Mouse (Mus musculus) cortical plate, adult 2 months (tissue): Measurements from ENCODE around the gene Aqp2. TPM values are rescaled to one million over a fixed set of nuclear protein-coding genes. Genes with fewer than 3 reads are reported as not detected.

Experiments
- H3K27ac ChIP-seq: fragments of 200-500 bp; 2 replicates; pipeline ENCODE4 v1.5.1; 2012; ENCODE audit warnings: low read length, control low read depth, inconsistent platforms; ENCODE audit not compliant: insufficient read depth
- H3K4me1 ChIP-seq: fragments of 200-500 bp; 2 replicates; pipeline ENCODE4 v1.6.1; 2011; ENCODE audit warnings: low read length; ENCODE audit not compliant: control insufficient read depth, insufficient read depth
- H3K4me3 ChIP-seq: fragments of 200-500 bp; 2 replicates; pipeline ENCODE4 v1.5.1; 2011; ENCODE audit warnings: mild to moderate bottlenecking, low read length, control low read depth; ENCODE audit not compliant: insufficient read depth
- CTCF ChIP-seq: fragments of 200-500 bp; IDR thresholded peaks from 2 replicates; pipeline ENCODE4 v1.5.1; 2011; ENCODE audit warnings: mild to moderate bottlenecking, control low read depth, low read length; ENCODE audit not compliant: insufficient read depth; ENCODE audit errors: extremely low read depth
- POLR2A ChIP-seq: fragments of 200-500 bp; IDR thresholded peaks from 2 replicates; pipeline ENCODE4 v1.6.1; 2011; ENCODE audit warnings: mild to moderate bottlenecking, low read length, control low read depth; ENCODE audit not compliant: insufficient read depth; ENCODE audit errors: extremely low read depth
- polyA plus RNA-seq: library from polyadenylated mRNA; depleted of rRNA; stranded (reverse); fragments of >200 nt; gene quantifications from 2 replicates; pipeline ENCODE4 v1.2.3, GENCODE M21; 2012; rRNA removed

The Aqp2 gene
- polyA plus RNA-seq, result 0.09 and 0.21 TPM in 2 replicates

GRCm38 (mm10) chr15:99578802-99579485, at the start of gene Aqp2:
Aqp2 (plus strand) TSS chr15:99579055.
- no peak within 1 kb of the TSS for H3K4me3 ChIP-seq
- TF ChIP-seq CTCF, result no peak
- no peak for TF ChIP-seq POLR2A
- no peak within 1 kb of the TSS for H3K27ac ChIP-seq
- no peaks in the 10 kb centered on the region; the same call in 1 of the 2 replicates for H3K4me1 ChIP-seq

DNA sequence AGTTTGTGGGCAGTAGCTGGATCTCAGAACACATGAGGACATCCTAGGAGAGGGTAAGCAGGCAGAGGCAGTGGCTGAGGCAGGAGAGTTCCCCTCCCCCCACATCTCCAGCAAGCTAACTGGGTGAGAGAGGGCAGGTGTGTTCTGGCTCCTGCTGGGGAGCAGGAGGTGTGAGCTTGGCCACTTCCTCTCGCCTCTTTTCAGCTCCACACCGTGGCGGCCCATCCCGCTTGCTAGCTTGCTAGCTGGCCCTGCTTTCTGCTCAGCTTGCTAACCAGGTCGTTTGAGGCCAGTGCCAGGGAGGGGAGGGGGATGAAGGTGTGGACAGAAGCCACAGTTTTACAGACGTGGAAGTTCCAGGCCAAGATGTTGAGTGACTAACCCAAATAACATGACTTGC, 47.7 kb upstream of the Aqp2 start:
- Histone ChIP-seq H3K4me1 (peaks cover 2% of the 10 kb centered on the region; the same call in 1 of the 2 replicates), H3K27ac (no peak overlapping the region), H3K4me3 (no peak overlapping the region)
- TF ChIP-seq POLR2A, result no peak
- TF ChIP-seq CTCF, result no peak

DNA sequence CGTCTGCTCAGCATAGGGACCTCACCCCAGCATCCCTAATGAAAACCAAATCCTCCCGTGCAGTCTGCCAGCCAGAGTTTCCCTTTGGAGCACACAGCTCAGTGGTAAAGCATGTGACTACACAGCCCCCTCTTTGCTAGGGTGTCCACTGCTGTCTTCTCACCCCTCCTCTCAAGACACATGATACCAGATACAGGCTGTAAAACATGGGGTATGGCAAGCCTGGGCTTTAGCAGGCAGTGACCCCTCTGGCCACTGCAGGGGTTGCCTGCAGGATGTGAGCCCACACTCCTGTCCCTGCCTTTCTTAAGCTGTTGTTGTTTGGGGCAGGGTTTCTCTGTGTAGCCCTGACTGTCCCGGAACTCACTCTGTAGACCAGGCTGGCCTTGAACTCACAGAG, 46.8 kb upstream of the Aqp2 start:
- H3K4me1 ChIP-seq, result peaks cover 2% of the 10 kb centered on the region; the same call in 1 of the 2 replicates
- no peak overlapping the region for H3K27ac ChIP-seq
- H3K4me3 ChIP-seq, result no peak overlapping the region
- no peak for TF ChIP-seq POLR2A

DNA sequence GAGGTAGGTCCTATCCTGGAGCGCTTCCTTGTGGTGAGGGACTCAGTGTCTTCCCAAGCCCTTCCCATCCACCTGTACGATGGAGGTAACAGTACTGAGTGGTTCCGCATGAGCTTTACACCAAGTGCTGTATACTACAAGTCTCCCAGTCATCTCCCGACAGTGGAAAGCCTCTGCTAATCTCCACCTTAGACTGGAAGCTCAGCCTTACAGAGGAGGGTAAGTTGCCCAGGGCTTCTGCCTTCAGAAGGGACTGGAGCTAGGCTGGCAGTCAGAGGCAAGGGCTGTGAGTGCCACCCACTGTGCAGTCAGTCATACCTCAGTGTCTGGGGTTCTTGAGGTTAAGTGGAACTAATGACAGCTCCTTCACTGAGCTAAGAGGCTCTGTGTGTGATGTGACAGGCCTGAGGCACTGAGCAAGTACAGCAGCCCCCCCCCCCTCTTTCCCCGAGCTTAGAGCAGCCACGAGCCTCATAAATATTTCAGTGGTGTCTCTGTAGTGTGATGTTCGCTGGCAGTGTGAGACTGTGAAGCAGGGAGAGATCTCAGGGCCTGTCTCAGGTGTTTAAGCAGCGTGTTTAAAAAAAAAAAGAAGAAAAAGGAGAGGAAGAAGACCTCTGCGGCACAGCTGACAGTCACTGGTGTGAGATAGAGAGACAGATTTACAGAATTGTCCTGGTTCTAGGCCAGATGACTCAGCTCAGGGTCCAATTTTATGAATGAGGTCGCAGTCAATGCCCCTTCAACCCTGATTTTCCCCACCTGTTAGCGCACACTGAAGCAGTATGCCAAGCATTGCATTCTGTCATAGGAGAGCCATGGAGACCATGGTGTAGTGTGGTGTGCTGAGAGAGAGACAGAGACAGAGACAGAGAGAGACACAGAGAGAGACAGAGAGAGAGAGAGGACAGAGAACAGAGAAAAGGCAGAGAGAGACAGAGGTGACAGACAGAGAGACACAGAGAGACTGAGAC, 41.7 kb upstream of the Aqp2 start:
- no peak for TF ChIP-seq POLR2A
- TF ChIP-seq CTCF, result no peak
- H3K27ac ChIP-seq, result no peak overlapping the region
- no peak overlapping the region for H3K4me3 ChIP-seq

DNA sequence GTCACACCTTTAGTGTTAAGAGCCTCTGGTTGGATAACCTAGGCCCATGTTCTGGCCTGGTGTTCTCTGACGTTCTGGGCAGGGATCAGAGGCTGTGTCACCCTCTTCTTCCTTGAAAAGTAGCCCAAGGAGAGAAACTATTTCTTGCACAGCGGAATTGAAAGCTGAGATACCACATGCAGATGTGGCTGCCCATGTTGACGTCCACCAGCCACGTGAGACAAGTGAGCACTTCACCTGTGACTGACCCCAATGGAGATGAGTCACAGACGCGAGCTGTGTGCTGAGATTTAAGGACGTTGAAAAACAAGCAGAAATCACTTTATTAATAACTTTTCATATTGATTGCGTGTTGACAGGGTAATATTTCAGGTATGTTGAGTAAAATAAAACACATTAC, 39.0 kb upstream of the Aqp2 start:
- H3K27ac ChIP-seq, result no peak overlapping the region
- no peaks in the 10 kb centered on the region for H3K4me1 ChIP-seq
- TF ChIP-seq CTCF, result no peak
- no peak for TF ChIP-seq POLR2A
- no peak overlapping the region for H3K4me3 ChIP-seq

More for the DNA sequence above, 41.7 kb upstream of the Aqp2 start:
- no peaks in the 10 kb centered on the region for H3K4me1 ChIP-seq

- no peaks in the 10 kb centered on the region for H3K4me1 ChIP-seq
- H3K4me3 ChIP-seq, result no peak overlapping the region
- TF ChIP-seq CTCF, result no peak
- no peak for TF ChIP-seq POLR2A
- H3K27ac ChIP-seq, result no peak overlapping the region
Observed at GRCm38 (mm10) chr15:99544047-99544446, 34.8 kb upstream of the Aqp2 start.

- no peak for TF ChIP-seq POLR2A
- TF ChIP-seq CTCF, result no peak
- Histone ChIP-seq H3K4me3 (no peak overlapping the region), H3K27ac (no peak overlapping the region), H3K4me1 (no peaks in the 10 kb centered on the region)
Observed at GRCm38 (mm10) chr15:99546596-99546995, 32.3 kb upstream of the Aqp2 start.

GRCm38 (mm10) chr15:99547732-99548131, 31.1 kb upstream of the Aqp2 start:
- TF ChIP-seq CTCF, result no peak
- TF ChIP-seq POLR2A, result no peak
- Histone ChIP-seq H3K27ac (no peak overlapping the region), H3K4me1 (no peaks in the 10 kb centered on the region), H3K4me3 (no peak overlapping the region)

DNA sequence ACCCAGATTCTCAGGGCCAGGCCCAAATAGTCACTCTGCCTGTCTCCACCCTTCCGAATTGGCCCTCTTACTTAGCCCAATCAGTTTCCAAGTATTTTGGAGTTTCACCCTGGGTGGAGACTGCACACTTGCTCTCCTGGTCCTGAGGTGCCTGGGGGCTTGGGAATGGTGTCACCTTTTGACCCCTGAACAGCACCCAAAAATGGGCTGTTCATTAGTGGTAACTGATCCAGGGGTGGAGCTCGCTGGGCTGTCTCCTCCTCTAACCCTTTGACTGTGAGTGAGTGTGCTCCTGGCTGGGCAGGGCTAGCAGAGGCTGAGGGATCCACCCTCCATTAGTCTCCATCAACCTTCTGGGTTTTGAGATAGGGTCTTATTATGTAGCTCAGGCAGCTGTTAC, 29.0 kb upstream of the Aqp2 start:
- H3K27ac ChIP-seq, result no peak overlapping the region
- H3K4me3 ChIP-seq, result no peak overlapping the region
- H3K4me1 ChIP-seq, result no peaks in the 10 kb centered on the region
- TF ChIP-seq POLR2A (no peak), CTCF (no peak)
